Mouse (Mus musculus) neural tube, embryonic 12.5 days (tissue): ENCODE measurements around the gene Prdm16. TPM values are rescaled to one million over a fixed set of nuclear protein-coding genes. Genes with fewer than 3 reads are reported as not detected.

Experiments
- ATAC-seq: fragments of 200-750 bp; cut with Nextera tagmentation; 2 replicates; pipeline ENCODE4 v1.8.0; 2017; ENCODE audit warnings: low read depth, mild to moderate bottlenecking, moderate TSS enrichment, moderate library complexity; ENCODE audit not compliant: low FRiP score
- H3K27ac ChIP-seq: fragments of 300-500 bp; sonication (generic); 2 replicates; pipeline ENCODE4 v1.5.1; 2016
- H3K27me3 ChIP-seq: fragments of 300-500 bp; sonication (generic); replicated peaks from 2 replicates; pipeline ENCODE4 v1.6.1; 2016; ENCODE audit warnings: mild to moderate bottlenecking
- H3K36me3 ChIP-seq: fragments of 300-500 bp; sonication (generic); 2 replicates; pipeline ENCODE4 v1.6.1; 2016; ENCODE audit warnings: mild to moderate bottlenecking
- H3K4me1 ChIP-seq: fragments of 300-500 bp; sonication (generic); 2 replicates; pipeline ENCODE4 v1.6.1; 2016
- H3K4me2 ChIP-seq: fragments of 300-500 bp; sonication (generic); replicated peaks from 2 replicates; pipeline ENCODE4 v1.6.1; 2016; ENCODE audit warnings: mild to moderate bottlenecking
- H3K4me3 ChIP-seq: fragments of 300-500 bp; sonication (generic); 2 replicates; pipeline ENCODE4 v1.5.1; 2016
- H3K9ac ChIP-seq: fragments of 300-500 bp; sonication (generic); 2 replicates; pipeline ENCODE4 v1.6.1; 2016; ENCODE audit warnings: mild to moderate bottlenecking
- H3K9me3 ChIP-seq: fragments of 300-500 bp; sonication (generic); 2 replicates; pipeline ENCODE4 v1.6.1; 2016; ENCODE audit warnings: mild to moderate bottlenecking
- whole genome bisulfite sequencing: fragments of 180-500 bp; shearing (Covaris S2); methylation state at CpG from one replicate; pipeline ENCODE4 v1.1.7; 2016; 5-methylcytosine and 5-hydroxymethylcytosine counted together
- polyA plus RNA-seq: library from polyadenylated mRNA; unstranded; fragments of >200 nt; fragmentation: Nextera tagmentation; extraction: Ambion mirVana; gene quantifications from 2 replicates; pipeline ENCODE4 v1.2.1, GENCODE M21; 2016

The Prdm16 gene
- polyA plus RNA-seq, 1 experiment from 2014 or later: 12.9 TPM

DNA sequence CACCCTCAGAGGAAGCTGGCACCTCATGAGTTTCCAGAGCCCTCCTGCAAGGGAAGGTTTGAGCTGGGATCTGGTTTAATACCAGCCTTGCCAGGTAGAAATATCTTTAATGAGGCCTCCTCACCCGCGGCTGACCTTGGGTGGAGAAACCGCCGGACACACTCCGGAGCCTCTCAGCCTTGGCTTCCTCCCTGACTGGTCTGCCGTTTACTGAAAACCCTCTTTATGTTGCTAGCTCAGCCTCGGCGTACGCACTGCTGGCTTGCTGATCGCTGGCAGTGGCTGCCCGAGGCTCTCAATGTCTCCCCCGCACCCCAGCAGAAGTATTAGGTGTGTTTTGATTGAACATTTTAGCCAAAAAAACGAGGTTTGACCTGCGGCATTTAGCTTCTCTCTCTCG lies 156.5 kb downstream of the Prdm16 start:
- Histone ChIP-seq H3K36me3 (no peaks in the 10 kb centered on the region), H3K4me2 (no peak overlapping the region), H3K27ac (no peak overlapping the region), H3K9ac (no peak overlapping the region), H3K4me1 (peaks cover 22% of the 10 kb centered on the region), H3K27me3 (peaks cover 93% of the 10 kb centered on the region), H3K9me3 (no peaks in the 10 kb centered on the region), H3K4me3 (no peak overlapping the region)
- 68% methylated on average over 15 of the region's 15 CpGs for WGBS
- ATAC-seq: no peak

DNA sequence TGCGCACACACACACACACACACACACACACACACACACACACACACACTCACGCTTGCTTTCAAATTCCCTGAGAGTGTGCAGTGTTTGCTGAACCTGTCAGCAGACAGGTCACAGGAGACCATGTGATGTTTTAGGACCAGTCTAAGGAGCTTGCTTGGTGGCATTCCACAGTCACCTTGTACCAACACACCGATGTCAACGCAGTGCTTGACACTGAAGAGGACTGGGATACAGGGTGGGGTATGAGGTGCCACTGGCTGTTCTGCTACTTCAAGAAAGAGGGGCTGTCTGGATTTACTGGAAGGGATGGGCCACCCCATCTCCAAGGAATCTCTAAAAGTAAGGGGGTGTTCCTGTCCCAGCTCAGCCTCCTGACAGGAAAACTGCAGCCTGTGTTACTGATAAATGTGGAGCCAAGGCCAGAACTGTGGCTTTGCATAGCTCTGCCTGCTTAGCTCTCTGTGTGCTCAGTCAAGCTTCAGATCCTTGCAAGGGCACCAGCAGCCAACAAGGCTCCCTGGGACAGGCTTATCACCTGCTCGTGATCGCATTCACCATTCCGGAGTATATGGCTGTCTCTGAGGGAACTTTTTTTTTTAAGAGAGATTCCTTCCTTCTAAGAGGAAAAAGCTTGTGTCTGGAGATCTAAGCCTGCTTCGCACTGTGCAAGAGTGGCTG lies 157.6 kb downstream of the Prdm16 start:
- H3K9me3 ChIP-seq: no peaks in the 10 kb centered on the region
- peaks cover 93% of the 10 kb centered on the region for H3K27me3 ChIP-seq
- no peak for ATAC-seq
- H3K27ac ChIP-seq: no peak overlapping the region
- no peak overlapping the region for H3K4me2 ChIP-seq
- no peaks in the 10 kb centered on the region for H3K36me3 ChIP-seq
- H3K4me1 ChIP-seq: peaks cover 30% of the 10 kb centered on the region
- no peak overlapping the region for H3K9ac ChIP-seq
- H3K4me3 ChIP-seq: no peak overlapping the region
- 94% methylated on average over 8 of the region's 8 CpGs for WGBS

GRCm38 (mm10) chr4:154473571-154474307 lies 162.9 kb downstream of the Prdm16 start:
- 10% methylated on average over 25 of the region's 25 CpGs for WGBS
- Histone ChIP-seq H3K27ac (no peak overlapping the region), H3K4me1 (peaks cover 43% of the 10 kb centered on the region), H3K36me3 (no peaks in the 10 kb centered on the region), H3K9me3 (no peaks in the 10 kb centered on the region), H3K4me3 (no peak overlapping the region), H3K27me3 (peaks cover 83% of the 10 kb centered on the region), H3K4me2 (peak overlapping the region; percentile 37), H3K9ac (0 out of 2 replicates have a peak overlapping the region, but pooled peaks have one; percentile 18)
- ATAC-seq: peak; percentile 59

DNA sequence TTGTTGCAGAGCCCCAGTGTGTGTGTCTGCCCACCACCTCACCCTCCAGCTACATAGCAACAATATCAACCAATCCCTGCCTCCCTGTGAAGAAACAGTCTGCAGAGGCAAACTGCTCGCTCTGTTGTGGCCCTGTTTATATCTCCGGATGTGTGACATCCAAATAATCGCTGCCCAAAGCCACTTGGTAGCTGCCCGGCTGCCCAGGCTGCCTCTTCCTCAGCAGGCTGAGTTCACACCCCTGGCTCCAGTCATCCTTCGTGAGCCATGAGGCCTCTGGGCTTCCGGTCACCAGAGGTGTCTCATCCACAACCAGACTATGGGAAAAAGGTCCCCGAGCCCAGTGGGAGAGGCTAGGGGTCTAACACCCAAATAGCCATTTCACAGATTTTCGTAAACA lies 164.1 kb downstream of the Prdm16 start:
- ATAC-seq: no peak
- Histone ChIP-seq H3K4me1 (peaks cover 43% of the 10 kb centered on the region), H3K4me3 (no peak overlapping the region), H3K36me3 (no peaks in the 10 kb centered on the region), H3K9me3 (no peaks in the 10 kb centered on the region), H3K27me3 (peaks cover 83% of the 10 kb centered on the region), H3K9ac (no peak overlapping the region), H3K27ac (no peak overlapping the region; the same call in 1 of the 2 replicates), H3K4me2 (peak overlapping the region; percentile 21)
- 6% methylated on average over 8 of the region's 8 CpGs for WGBS

GRCm38 (mm10) chr4:154471447-154472101 lies 165.1 kb downstream of the Prdm16 start:
- Histone ChIP-seq H3K4me2 (peak overlapping the region; percentile 39), H3K4me1 (peaks cover 43% of the 10 kb centered on the region), H3K9ac (no peak overlapping the region), H3K4me3 (no peak overlapping the region), H3K27ac (no peak overlapping the region), H3K27me3 (peaks cover 83% of the 10 kb centered on the region), H3K36me3 (no peaks in the 10 kb centered on the region), H3K9me3 (no peaks in the 10 kb centered on the region)
- 4% methylated on average over 17 of the region's 17 CpGs for WGBS
- ATAC-seq: no peak

- Histone ChIP-seq H3K4me3 (no peak overlapping the region), H3K4me1 (peaks cover 9% of the 10 kb centered on the region), H3K9me3 (no peaks in the 10 kb centered on the region), H3K27me3 (peaks cover 86% of the 10 kb centered on the region), H3K36me3 (no peaks in the 10 kb centered on the region), H3K27ac (no peak overlapping the region), H3K9ac (no peak overlapping the region), H3K4me2 (no peak overlapping the region)
- no peak for ATAC-seq
- WGBS: 39% methylated on average over 5 of the region's 5 CpGs
Observed at GRCm38 (mm10) chr4:154466305-154466704, 170.4 kb downstream of the Prdm16 start.

DNA sequence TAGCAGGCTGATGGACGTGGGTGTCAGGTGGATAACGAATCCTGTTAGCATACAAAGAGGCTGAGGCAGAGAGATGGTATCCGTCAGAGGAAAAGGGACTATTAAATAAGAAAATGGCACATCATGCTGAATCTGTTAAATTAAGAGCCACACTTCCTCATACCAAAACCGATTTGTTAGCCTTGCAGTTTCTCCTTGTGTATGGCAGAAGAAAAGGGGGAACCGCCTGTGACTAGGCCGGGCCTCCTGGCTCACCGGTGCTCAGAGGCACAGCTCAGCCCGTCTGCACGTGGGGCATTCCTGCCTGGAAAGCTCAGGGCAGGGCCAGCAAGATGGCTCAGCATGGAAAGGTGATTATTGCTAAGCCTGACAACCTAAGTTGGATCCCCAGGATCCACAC lies 171.6 kb downstream of the Prdm16 start:
- Histone ChIP-seq H3K4me1 (no peaks in the 10 kb centered on the region), H3K4me3 (no peak overlapping the region), H3K36me3 (no peaks in the 10 kb centered on the region), H3K27ac (no peak overlapping the region), H3K9ac (no peak overlapping the region), H3K27me3 (peaks cover 83% of the 10 kb centered on the region), H3K9me3 (no peaks in the 10 kb centered on the region), H3K4me2 (no peak overlapping the region)
- 63% methylated on average over 9 of the region's 9 CpGs for WGBS
- ATAC-seq: no peak

GRCm38 (mm10) chr4:154460021-154460420 lies 176.7 kb downstream of the Prdm16 start:
- Histone ChIP-seq H3K4me3 (no peak overlapping the region), H3K27me3 (peaks cover 67% of the 10 kb centered on the region), H3K9me3 (no peaks in the 10 kb centered on the region), H3K27ac (no peak overlapping the region), H3K4me1 (no peaks in the 10 kb centered on the region; the same call in 1 of the 2 replicates), H3K9ac (no peak overlapping the region), H3K4me2 (no peak overlapping the region), H3K36me3 (no peaks in the 10 kb centered on the region)
- no peak for ATAC-seq
- 61% methylated on average over 13 of the region's 13 CpGs for WGBS

GRCm38 (mm10) chr4:154457756-154458155 lies 178.9 kb downstream of the Prdm16 start:
- no peak for ATAC-seq
- no peaks in the 10 kb centered on the region for H3K9me3 ChIP-seq
- no peak overlapping the region for H3K27ac ChIP-seq
- H3K4me2 ChIP-seq: no peak overlapping the region
- H3K36me3 ChIP-seq: no peaks in the 10 kb centered on the region
- peaks cover 65% of the 10 kb centered on the region for H3K27me3 ChIP-seq
- no peak overlapping the region for H3K9ac ChIP-seq
- WGBS: 88% methylated on average over 3 of the region's 3 CpGs
- no peak overlapping the region for H3K4me3 ChIP-seq
- no peaks in the 10 kb centered on the region; the same call in 1 of the 2 replicates for H3K4me1 ChIP-seq

GRCm38 (mm10) chr4:154456265-154456822 lies 180.3 kb downstream of the Prdm16 start:
- H3K4me1 ChIP-seq: no peaks in the 10 kb centered on the region; the same call in 1 of the 2 replicates
- no peaks in the 10 kb centered on the region for H3K36me3 ChIP-seq
- H3K9me3 ChIP-seq: no peaks in the 10 kb centered on the region
- peaks cover 55% of the 10 kb centered on the region for H3K27me3 ChIP-seq
- no peak for ATAC-seq
- no peak overlapping the region for H3K9ac ChIP-seq
- no peak overlapping the region for H3K4me3 ChIP-seq
- no peak overlapping the region for H3K4me2 ChIP-seq
- no peak overlapping the region for H3K27ac ChIP-seq
- 45% methylated on average over 11 of the region's 11 CpGs for WGBS

DNA sequence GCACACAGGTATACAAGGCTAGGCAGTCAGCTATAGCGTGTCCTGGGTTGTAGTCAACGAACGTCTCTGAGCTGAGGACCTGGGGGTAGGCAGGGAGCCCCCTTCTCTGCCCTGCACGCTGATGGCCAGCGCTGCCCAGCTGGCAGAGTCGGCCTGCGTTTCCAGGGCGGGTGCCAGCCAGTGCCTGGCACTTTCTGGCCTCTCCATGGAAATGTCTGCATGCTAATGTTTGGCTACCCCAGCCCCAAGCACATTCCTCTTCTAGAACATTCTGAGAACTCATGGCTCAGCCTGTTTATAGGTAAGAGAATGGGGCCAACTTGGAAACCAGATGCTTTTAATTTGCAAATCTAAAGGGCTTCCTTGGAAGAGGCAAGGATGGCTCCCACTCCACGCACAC lies 186.2 kb downstream of the Prdm16 start:
- H3K4me3 ChIP-seq: no peak overlapping the region
- no peak overlapping the region for H3K9ac ChIP-seq
- H3K36me3 ChIP-seq: no peaks in the 10 kb centered on the region
- no peak overlapping the region for H3K4me2 ChIP-seq
- 94% methylated on average over 9 of the region's 9 CpGs for whole genome bisulfite sequencing
- no peaks in the 10 kb centered on the region for H3K9me3 ChIP-seq
- no peak overlapping the region for H3K27ac ChIP-seq
- peaks cover 3% of the 10 kb centered on the region for H3K4me1 ChIP-seq
- no peak for ATAC-seq
- H3K27me3 ChIP-seq: peaks cover 59% of the 10 kb centered on the region

DNA sequence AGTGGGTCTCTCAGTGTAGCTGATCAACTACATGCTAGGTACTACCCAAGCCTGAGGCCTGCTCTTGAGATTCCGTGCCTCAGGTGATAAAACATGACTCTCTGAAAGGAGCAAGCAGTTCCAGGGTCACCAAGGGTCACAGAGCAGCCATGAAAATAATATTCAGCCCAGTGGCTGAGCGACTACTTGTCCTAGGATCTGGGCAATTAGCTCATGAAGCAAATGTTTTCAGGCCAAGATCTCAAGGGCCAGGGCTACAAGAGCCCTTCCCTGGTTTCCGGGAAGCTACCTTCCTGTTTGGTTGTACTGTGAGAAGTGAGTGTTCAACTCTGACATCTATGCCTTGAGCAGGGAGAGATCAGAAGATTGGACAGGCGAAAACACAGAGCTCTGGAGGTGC lies 186.6 kb downstream of the Prdm16 start:
- ATAC-seq: no peak
- Histone ChIP-seq H3K36me3 (no peaks in the 10 kb centered on the region), H3K4me2 (no peak overlapping the region), H3K27me3 (peaks cover 55% of the 10 kb centered on the region), H3K4me3 (no peak overlapping the region), H3K4me1 (peaks cover 3% of the 10 kb centered on the region), H3K9me3 (no peaks in the 10 kb centered on the region), H3K9ac (no peak overlapping the region), H3K27ac (no peak overlapping the region)
- 78% methylated on average over 4 of the region's 4 CpGs for WGBS
